Mouse (Mus musculus): ENCODE data around the gene Cx3cr1.
A peak's percentile ranks its signal among the peaks of the same experiment; 100 is the strongest.

GRCm38 (mm10) chr9:120010781-120011511 lies 58.7 kb downstream of the Cx3cr1 start:
- no peak; the same call in 1 of the 2 replicates for TF ChIP-seq POLR2A (IDR thresholded peaks at IDR 0.05; ENCODE audit: control insufficient read depth, extremely low read depth, insufficient read depth, low read length, poor library complexity)
- TF ChIP-seq CTCF (IDR thresholded peaks at IDR 0.05; ENCODE audit: borderline replicate concordance, control insufficient read depth, extremely low read depth, insufficient read depth, low read length, poor library complexity), result 0 out of 2 replicates have a peak, but pooled peaks have one; percentile 54
